In the genomic region with DNA sequence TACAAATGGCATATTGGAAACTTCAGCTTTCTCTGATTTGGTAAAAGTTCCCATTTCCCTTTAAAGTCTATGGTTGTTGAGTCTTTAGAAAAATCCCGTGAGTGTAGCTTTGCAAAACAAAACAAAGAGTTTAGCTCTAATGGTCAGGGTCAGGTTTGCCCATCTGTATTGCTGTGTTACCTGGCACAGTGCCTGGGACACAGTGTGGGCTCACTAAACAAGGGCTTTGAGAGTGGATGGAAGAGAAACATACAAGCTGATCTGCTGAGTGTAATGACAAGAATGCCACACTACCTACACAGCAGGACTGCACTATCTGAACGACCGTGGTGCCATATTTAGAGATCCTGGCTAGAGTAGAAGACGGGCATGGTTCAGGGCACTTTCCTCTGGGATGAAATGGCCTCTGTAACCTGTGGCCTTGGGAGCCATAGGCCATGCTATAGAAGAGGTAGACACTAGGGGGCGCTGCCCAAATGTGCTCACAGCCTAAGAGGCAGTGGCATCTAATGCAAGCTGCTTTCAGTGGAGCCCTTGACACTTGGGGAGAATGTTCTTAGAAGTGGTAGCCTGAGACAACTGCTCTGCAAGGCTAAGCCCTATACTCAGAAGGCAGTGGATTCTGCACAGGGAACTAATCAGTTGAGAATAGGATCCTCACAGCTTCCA, we compare ENCODE assay signal across 8 mouse cellular contexts. TPM values are rescaled to one million over a fixed set of nuclear protein-coding genes. Genes with fewer than 3 reads are reported as not detected.
DNase-seq lines count a peak whose midpoint lies in the region; ATAC-seq lines count a peak whose summit lies in the region.
"Had no signal": no experiment of that assay in that cellular context is flagged by ENCODE, and none has a peak within 500 bp of the region (broad histone marks: within the 10 kb centered on the region; RNA-seq: fewer than 3 reads in every experiment).

No protein-coding gene starts in this region.

- ATAC-seq in megakaryocyte-erythroid progenitor cell, adult 5-6 weeks (replicated peaks; ENCODE audit: low FRiP score, low TSS enrichment, poor library complexity, severe bottlenecking): peak; percentile 90

- DNase-seq in left cerebral cortex, adult 18-20 months (ENCODE audit: low spot score in 2 of 2): peak; percentile 35 to 44
- no peak for DNase-seq in left cerebral cortex, adult 11 months (ENCODE audit: low spot score)
- DNase-seq in MN1 (ENCODE audit: low spot score): peak; percentile 53
- DNase-seq in c-Kit-positive CD71-positive TER-119-positive erythroid progenitor cells, embryonic 14.5 days (ENCODE audit: low spot score): peak; percentile 40
- DNase-seq in hindlimb bud, embryonic 11.5 days (ENCODE audit: extremely low spot score, low read depth, low spot score): peak; percentile 16
- peak; percentile 6 for DNase-seq in yolk sac, embryonic 10.5 days (ENCODE audit: low spot score)

RNA-seq across cellular contexts. Expression of a gene that starts 28.3 kb away (rescaled TPM):
- total RNA-seq in left cerebral cortex, adult 18-20 months (2021): under 1 TPM in 1 of 2 experiments, not detected in 1; 0.14 TPM
- total RNA-seq in megakaryocyte-erythroid progenitor cell, adult 5-6 weeks (2014; fragmentation: Nextera tagmentation): not detected in 2 replicates
- total RNA-seq in megakaryocyte-erythroid progenitor cell, adult 5-6 weeks (2017): not detected in 2 replicates
- total RNA-seq: layer of hippocampus, postnatal 25 days had no signal
